20 mouse cellular contexts compared by ENCODE assay signal in genomic region chr14:103990418-103990817, GRCm38 (mm10).
"Had no signal": no experiment of that assay in that cellular context is flagged by ENCODE, and none has a peak within 500 bp of the region (broad histone marks: within the 10 kb centered on the region; RNA-seq: fewer than 3 reads in every experiment).

No protein-coding gene starts in this region.

- H3K27ac ChIP-seq: gastrocnemius, adult 2 months; heart, embryonic 10.5 days; hindbrain, embryonic 10.5 days; hindbrain, embryonic 13.5 days; hindbrain, embryonic 15.5 days; hindbrain, postnatal 0 days; limb, embryonic 13.5 days; limb, embryonic 15.5 days; liver, embryonic 14.5 days had no signal

- H3K36me3 ChIP-seq: heart, embryonic 10.5 days; heart, embryonic 12.5 days; hindbrain, embryonic 10.5 days; hindbrain, embryonic 13.5 days; hindbrain, embryonic 15.5 days; limb, embryonic 13.5 days; limb, embryonic 15.5 days had no signal

- H3K27me3 ChIP-seq: heart, embryonic 12.5 days; hindbrain, embryonic 13.5 days; hindbrain, embryonic 15.5 days; limb, embryonic 13.5 days; limb, embryonic 15.5 days had no signal

- DNase-seq: gastrocnemius, adult 2 months; gastrocnemius, postnatal 10 days; gastrocnemius, postnatal 25 days; heart, adult 18-20 months; heart, postnatal 10 days; heart, postnatal 4 days; kidney, adult 11 months; layer of hippocampus, adult 9-11 months; layer of hippocampus, postnatal 36 days; left cerebral cortex, postnatal 4 days had no signal

- H3K9ac ChIP-seq: heart, embryonic 12.5 days; hindbrain, embryonic 13.5 days; hindbrain, embryonic 15.5 days; limb, embryonic 13.5 days; limb, embryonic 15.5 days; liver, embryonic 14.5 days had no signal

- H3K4me3 ChIP-seq: gastrocnemius, adult 2 months; heart, embryonic 10.5 days; heart, embryonic 12.5 days; hindbrain, embryonic 10.5 days; hindbrain, embryonic 13.5 days; hindbrain, embryonic 15.5 days; limb, embryonic 13.5 days; limb, embryonic 15.5 days had no signal

- H3K4me1 ChIP-seq: heart, embryonic 10.5 days; heart, embryonic 12.5 days; hindbrain, embryonic 10.5 days; hindbrain, embryonic 13.5 days; hindbrain, embryonic 15.5 days; limb, embryonic 13.5 days; limb, embryonic 15.5 days had no signal

- ATAC-seq: hindbrain, postnatal 0 days had no signal

- H3K9me3 ChIP-seq: heart, embryonic 10.5 days; heart, embryonic 12.5 days; hindbrain, embryonic 10.5 days; hindbrain, embryonic 13.5 days; hindbrain, embryonic 15.5 days; limb, embryonic 13.5 days; limb, embryonic 15.5 days had no signal

- H3K4me2 ChIP-seq: heart, embryonic 12.5 days; hindbrain, embryonic 13.5 days; hindbrain, embryonic 15.5 days; limb, embryonic 13.5 days; limb, embryonic 15.5 days; liver, embryonic 11.5 days had no signal
